Mouse (Mus musculus): ENCODE data around the gene Esrrg.

Gene Esrrg

DNA sequence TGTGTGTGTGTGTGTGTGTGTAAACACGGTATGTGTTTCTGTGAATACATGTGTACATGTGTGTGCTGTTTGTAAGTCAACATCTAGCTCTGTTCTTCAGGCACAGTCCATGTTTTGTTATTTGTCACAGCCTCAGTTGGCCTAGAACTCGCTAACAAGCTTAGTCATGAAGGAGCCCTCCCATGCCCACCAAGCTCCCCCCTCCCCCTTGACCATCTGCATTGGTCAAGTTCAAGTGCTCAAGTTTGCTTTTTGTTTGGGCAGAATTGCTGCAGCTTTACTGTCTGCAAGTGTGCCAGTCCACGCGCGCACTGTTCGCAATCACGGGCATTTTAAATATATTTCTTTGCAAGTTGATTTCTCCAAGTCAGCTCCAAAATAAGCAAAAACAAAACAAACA is 298.8 kb downstream of the Esrrg start:
- no peak for DNase-seq (ENCODE audit: low read depth, low spot score)

DNA sequence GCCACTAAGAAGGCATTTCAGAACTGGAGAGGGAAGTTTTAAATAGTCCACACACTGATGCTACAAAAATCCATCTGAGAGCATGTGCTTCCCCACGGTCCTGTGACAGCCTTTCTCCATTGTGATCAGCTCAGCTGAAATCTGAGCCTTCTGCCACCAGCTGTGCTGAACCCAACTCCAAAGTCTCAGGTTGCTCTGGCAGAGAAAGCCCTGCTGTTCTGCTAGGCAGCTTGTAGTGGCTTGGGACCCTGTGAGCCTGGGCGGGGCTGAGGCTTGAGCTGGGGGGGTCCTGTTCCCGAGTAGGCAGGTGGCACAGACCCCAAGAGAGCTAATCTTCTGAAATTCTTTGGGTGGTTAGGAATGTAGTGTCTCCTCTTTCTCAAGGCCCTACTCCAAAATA is 299.3 kb downstream of the Esrrg start:
- DNase-seq (ENCODE audit: low read depth, low spot score), result no peak

DNA sequence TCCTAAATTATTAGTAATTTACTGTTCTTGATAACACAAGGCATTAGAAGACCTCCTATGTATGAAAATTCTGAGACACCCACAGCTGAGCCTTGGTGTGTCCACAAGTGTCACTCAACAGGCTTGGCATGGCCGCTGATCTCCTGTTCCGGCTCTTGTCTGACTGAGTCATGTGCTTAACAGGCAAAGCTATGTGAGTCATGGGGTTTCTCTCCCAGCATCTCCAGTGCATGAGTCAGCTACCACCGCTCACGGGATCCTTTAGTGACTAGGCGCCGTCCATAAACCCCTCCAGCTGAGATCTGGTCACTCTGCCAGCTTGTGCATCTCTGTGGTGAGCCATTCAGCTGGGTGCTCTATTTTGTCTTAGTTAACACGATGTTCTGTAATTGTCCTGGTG is 302.1 kb downstream of the Esrrg start:
- no peak for DNase-seq (ENCODE audit: low read depth, low spot score)

DNA sequence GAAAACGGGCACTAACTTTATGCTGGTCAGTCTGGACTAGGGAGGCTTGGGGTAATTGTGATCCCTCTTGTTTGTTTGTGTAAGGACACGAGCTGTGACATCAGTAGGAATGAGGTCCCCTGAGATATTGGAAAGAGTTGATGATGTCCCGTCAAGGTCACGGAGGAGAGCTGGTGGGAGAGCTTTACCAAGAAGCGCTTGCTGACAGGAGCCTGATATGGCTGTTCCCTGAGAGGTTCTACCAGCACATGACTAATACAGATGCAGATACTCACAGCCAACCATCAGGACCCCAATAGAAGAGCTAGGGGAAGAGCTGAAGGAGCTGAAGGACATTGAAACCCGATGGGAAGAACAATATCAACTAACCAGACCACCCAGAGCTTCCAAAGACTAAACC is 302.6 kb downstream of the Esrrg start:
- DNase-seq (ENCODE audit: low read depth, low spot score), result no peak

GRCm38 (mm10) chr1:187918303-187918702 is 309.7 kb downstream of the Esrrg start:
- DNase-seq (ENCODE audit: low read depth, low spot score), result no peak

DNA sequence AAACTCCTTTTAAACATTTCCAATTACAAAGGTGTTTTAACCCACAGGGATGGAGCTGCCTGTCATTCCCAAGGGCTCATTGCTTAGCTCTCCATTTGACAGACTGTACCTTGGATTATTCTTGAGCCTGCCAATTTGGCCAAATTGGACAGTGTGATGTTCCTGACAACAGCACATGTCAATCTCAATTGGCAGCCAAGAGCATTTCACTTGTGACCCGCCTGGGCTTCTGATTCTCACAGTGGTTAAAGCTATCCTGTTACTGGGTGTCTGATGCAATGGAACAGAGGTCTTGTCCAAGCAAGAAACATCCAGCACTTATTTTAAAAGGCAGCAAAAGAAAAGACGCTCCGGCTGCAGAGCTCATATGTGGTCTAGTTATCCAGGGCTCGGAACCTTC is 310.3 kb downstream of the Esrrg start:
- DNase-seq (ENCODE audit: low read depth, low spot score), result no peak

DNA sequence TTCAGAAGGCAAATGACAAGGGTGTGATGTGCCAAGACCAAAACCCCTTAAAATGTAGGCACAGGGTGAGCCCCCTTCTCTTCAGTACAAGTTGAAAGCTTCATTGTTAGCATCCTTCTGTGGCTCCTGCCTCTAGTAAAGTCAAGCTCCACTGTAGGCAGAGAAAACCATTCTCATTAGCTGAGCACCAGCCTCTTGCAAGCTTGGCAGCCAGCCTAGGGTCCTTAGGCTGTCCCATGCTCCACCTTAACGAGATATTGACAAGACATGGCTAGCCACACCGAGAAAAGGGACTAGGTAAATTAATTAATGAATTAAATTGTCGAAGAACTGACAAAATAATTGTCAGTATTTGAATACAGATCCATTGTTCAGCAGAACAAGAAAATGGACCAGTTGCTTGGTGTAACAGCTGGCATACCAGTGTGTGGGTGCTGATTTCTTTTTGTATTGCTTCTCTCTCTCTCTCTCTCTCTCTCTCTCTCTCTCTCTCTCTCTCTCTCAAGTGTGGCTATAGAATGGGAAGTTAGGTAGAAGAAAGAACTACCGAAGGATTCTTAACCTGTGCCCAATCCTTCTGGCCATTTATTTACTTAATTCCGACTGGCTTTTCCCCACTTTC is 311.7 kb downstream of the Esrrg start:
- no peak for DNase-seq (ENCODE audit: low read depth, low spot score)

- DNase-seq (ENCODE audit: low read depth, low spot score), result no peak
Observed at GRCm38 (mm10) chr1:187931146-187931545, 322.6 kb downstream of the Esrrg start.

DNA sequence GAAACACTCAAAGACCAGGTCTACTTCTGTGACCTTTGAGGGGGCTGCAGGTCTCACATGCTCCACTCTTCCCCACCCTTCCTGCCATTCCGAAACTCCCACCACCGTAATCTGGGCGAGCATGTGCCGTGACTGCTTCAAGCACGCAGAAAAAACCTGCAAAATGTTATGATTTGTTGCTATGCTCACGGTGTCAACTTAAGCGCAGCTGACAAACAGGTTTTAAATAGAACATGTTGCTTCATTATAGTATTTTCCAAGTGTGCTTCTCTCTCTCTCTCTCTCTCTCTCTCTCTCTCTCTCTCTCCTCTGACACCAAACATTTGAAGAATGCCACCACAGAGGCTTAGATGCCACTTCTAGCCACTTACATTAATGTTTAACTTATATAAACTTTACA is 330.1 kb downstream of the Esrrg start:
- DNase-seq (ENCODE audit: low read depth, low spot score), result no peak

DNA sequence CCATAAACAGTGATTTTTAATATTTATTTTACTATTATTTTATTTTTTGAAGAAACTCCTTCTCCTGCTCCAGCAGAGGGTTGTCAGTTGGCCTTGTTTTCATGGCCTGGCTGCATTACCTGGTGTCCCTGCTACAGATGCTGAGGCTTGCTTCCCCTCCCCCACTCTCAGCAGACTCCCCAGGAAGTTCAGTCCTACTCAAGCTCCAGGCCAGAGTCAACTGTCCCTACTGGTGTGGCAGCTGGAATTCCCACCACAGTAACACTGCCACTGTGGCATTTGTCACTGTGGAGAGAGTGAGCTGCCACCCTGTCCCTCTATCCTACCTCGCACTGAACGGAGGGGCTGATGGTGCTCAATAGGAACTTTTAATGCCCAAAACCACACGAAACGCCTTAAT is 330.5 kb downstream of the Esrrg start:
- no peak for DNase-seq (ENCODE audit: low read depth, low spot score)

- no peak for DNase-seq (ENCODE audit: low read depth, low spot score)
Observed at GRCm38 (mm10) chr1:187951506-187951905, 342.9 kb downstream of the Esrrg start.

DNA sequence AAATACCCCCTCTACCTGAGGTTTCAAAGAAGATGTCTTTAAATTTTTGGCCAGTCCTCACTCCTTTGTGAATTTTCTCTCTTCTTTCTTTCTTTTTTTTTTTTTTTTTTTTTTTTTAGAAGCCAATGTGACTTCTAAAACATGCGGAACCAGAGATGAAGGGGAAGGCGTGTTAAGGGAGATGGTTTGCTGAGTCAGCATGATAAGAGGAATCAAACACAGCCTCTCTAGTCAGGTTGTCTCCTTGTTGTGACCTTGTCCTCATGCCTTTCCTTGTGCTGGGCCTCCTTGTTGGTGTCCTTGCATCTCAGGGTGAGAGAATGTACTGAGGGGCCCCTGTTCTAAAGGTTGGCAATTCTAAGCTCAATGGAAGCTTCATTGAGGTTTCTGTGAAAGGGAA is 348.1 kb downstream of the Esrrg start:
- no peak for DNase-seq (ENCODE audit: low read depth, low spot score)

GRCm38 (mm10) chr1:187959192-187959591 is 350.6 kb downstream of the Esrrg start:
- DNase-seq (ENCODE audit: low read depth, low spot score), result no peak

GRCm38 (mm10) chr1:187961452-187961851 is 352.9 kb downstream of the Esrrg start:
- no peak for DNase-seq (ENCODE audit: low read depth, low spot score)

- peak; percentile 56 for DNase-seq (ENCODE audit: low read depth, low spot score)
Observed at GRCm38 (mm10) chr1:187964829-187965760, 356.5 kb downstream of the Esrrg start.

- no peak for DNase-seq (ENCODE audit: low read depth, low spot score)
Observed at GRCm38 (mm10) chr1:187965921-187966320, 357.3 kb downstream of the Esrrg start.

DNA sequence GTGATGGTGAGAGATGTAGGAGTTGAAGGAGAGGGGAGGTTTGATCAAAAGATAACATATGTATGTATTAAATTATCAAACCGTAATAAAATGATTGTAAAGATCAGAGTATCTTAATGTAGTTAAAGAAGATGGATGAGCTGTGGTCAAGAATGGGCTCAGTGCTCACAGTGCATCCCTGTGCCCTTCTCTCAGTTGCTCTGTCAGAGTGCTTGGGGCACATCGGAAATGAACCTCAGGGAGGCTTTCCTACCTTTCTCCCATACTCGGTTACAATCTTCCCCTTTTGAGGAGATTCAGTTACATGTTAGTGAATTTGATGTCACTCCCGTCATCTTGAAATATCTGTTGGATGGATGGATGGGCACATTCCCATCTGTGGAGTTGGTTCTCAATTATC is 359.8 kb downstream of the Esrrg start:
- no peak for DNase-seq (ENCODE audit: low read depth, low spot score)

DNA sequence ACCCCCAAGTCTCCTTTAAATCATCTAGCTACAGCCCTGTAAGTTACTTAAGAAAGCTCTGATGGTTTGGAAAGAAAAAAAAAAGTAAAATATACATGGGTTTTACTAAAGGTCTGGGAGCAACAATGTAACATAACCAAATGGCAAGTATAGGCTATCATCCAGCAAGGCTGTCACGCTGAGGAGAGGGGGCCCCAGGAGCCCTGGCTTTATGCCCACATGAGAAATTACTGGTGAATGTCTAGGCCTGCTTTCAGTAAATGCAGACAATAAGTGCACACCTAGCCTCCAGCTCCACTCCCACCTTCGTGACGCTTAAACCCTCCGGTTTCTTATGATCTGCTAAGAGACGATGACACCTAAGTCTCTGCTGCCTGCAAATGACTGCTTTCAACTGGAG is 360.9 kb downstream of the Esrrg start:
- DNase-seq (ENCODE audit: low read depth, low spot score), result no peak

DNA sequence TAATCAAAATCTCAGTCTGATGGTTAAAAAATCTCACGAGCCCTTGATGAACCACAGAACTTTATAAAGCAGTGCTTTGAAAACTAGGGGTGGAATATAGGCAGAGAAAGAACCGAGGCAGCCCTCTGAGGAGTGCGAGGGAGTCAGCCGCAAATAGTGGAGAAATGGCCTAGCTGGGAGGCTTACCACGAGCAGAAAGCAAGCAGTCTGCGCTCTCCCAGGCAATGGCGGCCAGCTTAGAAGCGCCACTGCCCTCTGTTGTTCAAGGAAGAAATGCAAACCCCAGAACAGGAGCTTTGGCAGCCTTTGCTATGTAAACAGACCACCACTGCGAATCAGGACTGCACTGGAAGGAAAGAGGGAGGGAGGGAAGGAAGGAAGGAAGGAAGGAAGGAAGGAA is 365.8 kb downstream of the Esrrg start:
- DNase-seq (ENCODE audit: low read depth, low spot score), result peak; percentile 45

- DNase-seq (ENCODE audit: low read depth, low spot score), result no peak
Observed at GRCm38 (mm10) chr1:187975465-187976352, 367.1 kb downstream of the Esrrg start.

DNA sequence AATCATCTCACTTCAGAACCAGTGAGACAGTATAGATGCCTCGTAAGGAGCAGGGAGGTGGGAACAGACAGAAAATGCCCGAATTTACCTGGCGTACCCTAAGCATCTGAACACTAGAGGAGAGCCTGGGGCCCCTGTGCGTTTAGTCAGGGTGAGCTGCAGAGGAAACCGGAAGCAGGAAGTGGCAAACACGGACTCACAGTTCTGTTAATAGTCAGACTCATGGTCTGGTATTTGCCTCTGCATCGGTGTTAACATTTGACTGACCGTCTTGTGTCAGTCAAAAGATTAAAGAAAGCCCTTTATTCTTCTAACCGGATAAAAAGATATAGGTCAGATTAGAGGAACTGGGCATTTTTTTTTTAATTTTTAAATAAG is 367.8 kb downstream of the Esrrg start:
- no peak for DNase-seq (ENCODE audit: low read depth, low spot score)

- DNase-seq (ENCODE audit: low read depth, low spot score), result no peak
Observed at GRCm38 (mm10) chr1:187981028-187981427, 372.4 kb downstream of the Esrrg start.

Data from retina, adult 2 months (tissue).